Mouse (Mus musculus): ENCODE results near the gene Mlkl. TPM values are rescaled to one million over a fixed set of nuclear protein-coding genes. Genes with fewer than 3 reads are reported as not detected.
"Not testable (repeated sequence)": the region's sequence is repeated elsewhere in the genome, so short reads cannot be mapped to it uniquely, and the experiment has no call there.

Mlkl gene
- polyA plus RNA-seq, 1 experiment from 2014 or later: 1.6 TPM

DNA sequence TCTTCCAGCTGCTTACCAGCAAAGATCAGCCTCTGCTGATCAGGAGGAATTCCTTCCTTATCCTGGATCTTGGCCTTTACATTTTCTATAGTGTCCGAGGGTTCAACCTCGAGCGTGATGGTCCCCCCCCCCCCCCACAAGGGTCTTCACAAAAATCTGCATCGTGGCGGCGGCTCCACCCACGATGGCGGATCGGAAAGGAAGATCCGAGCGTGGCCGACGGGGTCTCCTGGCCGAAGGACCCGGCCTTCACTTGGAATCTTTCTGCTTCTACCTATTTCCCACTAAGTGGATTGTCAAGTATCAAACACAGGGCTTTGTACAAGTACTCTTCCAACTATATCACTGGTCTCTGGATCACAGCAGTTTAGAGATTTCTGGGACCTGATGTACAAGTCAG, 28.0 kb downstream of the Mlkl start:
- WGBS: 91% methylated on average over 15 of the region's 15 CpGs
- H3K9ac ChIP-seq; H3K36me3 ChIP-seq; H3K9me3 ChIP-seq; H3K27me3 ChIP-seq; H3K27ac ChIP-seq; H3K4me1 ChIP-seq; H3K4me2 ChIP-seq; H3K4me3 ChIP-seq; ATAC-seq (ENCODE audit: insufficient number of reproducible peaks, low FRiP score, low TSS enrichment, low read depth): not testable (repeated sequence)

DNA sequence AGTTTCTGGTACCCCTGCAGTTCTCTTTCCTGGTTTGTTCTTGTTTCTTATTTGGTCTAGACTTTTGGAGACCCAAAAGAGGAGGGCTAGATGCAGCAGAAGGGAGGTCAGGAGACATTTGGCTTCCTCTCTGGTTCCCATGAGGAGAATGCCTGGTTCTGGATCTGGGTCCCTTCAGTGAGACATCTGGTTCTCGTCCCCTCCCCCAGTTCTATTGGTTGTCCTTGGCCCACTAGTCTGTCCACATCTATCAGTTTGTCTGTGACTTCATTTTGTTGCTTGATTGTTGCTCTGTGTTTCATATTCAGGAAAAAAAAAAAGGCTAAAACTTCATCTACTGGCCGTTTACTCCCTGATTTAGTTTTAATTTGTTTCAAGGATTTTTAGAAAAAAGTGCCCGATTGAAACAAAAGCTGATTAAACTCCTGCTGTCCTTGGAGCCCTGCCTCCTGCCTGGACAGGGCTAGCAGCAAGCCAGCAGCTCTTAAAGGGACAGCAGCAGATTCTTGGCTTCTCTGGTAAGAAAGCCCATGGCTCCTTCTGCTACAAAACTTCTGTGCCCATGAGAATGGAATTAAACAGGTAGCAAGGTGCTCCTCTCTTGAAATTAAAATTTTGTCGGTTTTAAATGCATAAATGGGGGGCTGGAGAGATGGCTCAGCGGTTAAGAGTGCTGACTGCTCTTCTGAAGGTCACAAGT, 32.8 kb downstream of the Mlkl start:
- 29% methylated on average over 5 of the region's 5 CpGs for WGBS
- H3K4me3 ChIP-seq: no peak overlapping the region
- H3K9me3 ChIP-seq: no peaks in the 10 kb centered on the region
- H3K27me3 ChIP-seq: no peaks in the 10 kb centered on the region
- no peaks in the 10 kb centered on the region for H3K4me1 ChIP-seq
- no peak overlapping the region for H3K4me2 ChIP-seq
- no peak for ATAC-seq (ENCODE audit: insufficient number of reproducible peaks, low FRiP score, low TSS enrichment, low read depth)
- H3K36me3 ChIP-seq: no peaks in the 10 kb centered on the region
- no peak overlapping the region for H3K9ac ChIP-seq
- no peak overlapping the region for H3K27ac ChIP-seq

GRCm38 (mm10) chr8:111304359-111304758, 33.6 kb downstream of the Mlkl start:
- ATAC-seq (ENCODE audit: insufficient number of reproducible peaks, low FRiP score, low TSS enrichment, low read depth): no peak
- Histone ChIP-seq H3K27ac (no peak overlapping the region), H3K9me3 (no peaks in the 10 kb centered on the region), H3K4me3 (no peak overlapping the region), H3K27me3 (no peaks in the 10 kb centered on the region), H3K4me2 (no peak overlapping the region), H3K36me3 (no peaks in the 10 kb centered on the region), H3K9ac (no peak overlapping the region), H3K4me1 (no peaks in the 10 kb centered on the region)
- WGBS: 89% methylated on average over 3 of the region's 3 CpGs

GRCm38 (mm10) chr8:111303076-111303803, 34.7 kb downstream of the Mlkl start:
- not testable (repeated sequence) for H3K36me3 ChIP-seq; H3K27me3 ChIP-seq; H3K9ac ChIP-seq; H3K4me1 ChIP-seq; ATAC-seq (ENCODE audit: insufficient number of reproducible peaks, low FRiP score, low TSS enrichment, low read depth); H3K4me3 ChIP-seq; H3K9me3 ChIP-seq; H3K4me2 ChIP-seq; H3K27ac ChIP-seq
- WGBS: 78% methylated on average over 5 of the region's 5 CpGs

GRCm38 (mm10) chr8:111300597-111301546, 37.1 kb downstream of the Mlkl start:
- H3K27ac ChIP-seq: peak overlapping the region; percentile 67
- H3K27me3 ChIP-seq: no peaks in the 10 kb centered on the region
- WGBS: 65% methylated on average over 11 of the region's 11 CpGs
- no peak for ATAC-seq (ENCODE audit: insufficient number of reproducible peaks, low FRiP score, low TSS enrichment, low read depth)
- H3K4me3 ChIP-seq: peak overlapping the region; percentile 93
- H3K9ac ChIP-seq: no peak overlapping the region
- H3K4me2 ChIP-seq: peak overlapping the region; percentile 63
- no peaks in the 10 kb centered on the region for H3K4me1 ChIP-seq
- H3K36me3 ChIP-seq: peaks cover 10% of the 10 kb centered on the region
- no peaks in the 10 kb centered on the region for H3K9me3 ChIP-seq

- Histone ChIP-seq H3K36me3 (peaks cover 14% of the 10 kb centered on the region), H3K9me3 (no peaks in the 10 kb centered on the region), H3K27me3 (no peaks in the 10 kb centered on the region), H3K9ac (peak within 1 kb of the TSS; percentile 81), H3K27ac (peak within 1 kb of the TSS; percentile 89), H3K4me1 (no peaks in the 10 kb centered on the region), H3K4me2 (peak within 1 kb of the TSS; percentile 63), H3K4me3 (peak within 1 kb of the TSS; percentile 93)
- under 1% methylated on average over 66 of the region's 67 CpGs for WGBS
- ATAC-seq (ENCODE audit: insufficient number of reproducible peaks, low FRiP score, low TSS enrichment, low read depth): peak; percentile 97
Observed at GRCm38 (mm10) chr8:111299821-111300568, 38.0 kb downstream of the Mlkl start, which contains the start of gene Rfwd3. TSS of gene Rfwd3 (minus strand) at chr8:111300222.

DNA sequence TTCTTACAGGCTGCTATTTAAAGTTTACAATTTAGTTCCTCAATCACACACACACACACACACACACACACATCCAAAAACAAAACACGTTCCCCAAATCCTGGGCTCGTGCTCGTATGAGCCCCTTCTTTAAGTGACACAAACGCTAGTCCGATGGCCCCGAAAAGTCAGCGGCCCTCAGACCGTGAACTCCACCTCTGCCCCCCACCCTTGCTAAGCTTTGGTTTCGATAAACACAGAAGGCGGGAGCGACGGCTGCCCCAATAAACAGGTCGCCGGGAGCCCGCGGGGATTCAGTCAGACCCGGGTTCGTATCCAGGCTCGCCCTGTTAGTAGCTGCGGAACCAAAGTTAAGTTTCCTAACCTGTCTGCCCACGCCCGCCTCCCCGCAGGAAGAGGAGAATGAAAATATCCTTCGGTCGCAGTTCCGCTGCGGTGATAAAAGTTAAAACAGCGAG, 38.6 kb downstream of the Mlkl start:
- H3K9me3 ChIP-seq: no peaks in the 10 kb centered on the region
- peak overlapping the region; percentile 89 for H3K27ac ChIP-seq
- no peaks in the 10 kb centered on the region for H3K27me3 ChIP-seq
- no peak for ATAC-seq (ENCODE audit: insufficient number of reproducible peaks, low FRiP score, low TSS enrichment, low read depth)
- H3K4me3 ChIP-seq: peak overlapping the region; percentile 93
- peak overlapping the region; percentile 63 for H3K4me2 ChIP-seq
- peaks cover 18% of the 10 kb centered on the region for H3K36me3 ChIP-seq
- H3K9ac ChIP-seq: peak overlapping the region; percentile 81
- under 1% methylated on average over 28 of the region's 28 CpGs for WGBS
- no peaks in the 10 kb centered on the region for H3K4me1 ChIP-seq

DNA sequence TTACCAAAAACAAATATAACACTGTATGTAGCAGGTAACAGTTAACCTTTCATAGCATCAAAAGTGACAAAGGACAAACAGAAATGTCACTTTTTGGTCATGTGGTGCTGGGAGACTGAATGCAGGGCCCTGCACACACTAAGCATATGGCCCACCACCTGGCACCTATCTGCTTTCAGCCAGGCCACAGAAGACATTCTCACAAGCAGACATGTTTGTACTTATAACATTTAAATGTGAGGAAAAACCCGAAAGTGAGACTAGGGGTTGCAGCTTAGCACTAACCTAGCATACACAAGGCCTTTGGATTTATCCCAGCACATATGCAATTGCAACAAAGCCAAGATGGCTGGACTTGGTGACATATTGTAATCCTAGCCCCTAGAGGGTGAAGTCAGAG, 40.0 kb downstream of the Mlkl start:
- Histone ChIP-seq H3K4me1 (no peaks in the 10 kb centered on the region), H3K27ac (no peak overlapping the region), H3K4me3 (no peak overlapping the region), H3K36me3 (peaks cover 31% of the 10 kb centered on the region), H3K27me3 (no peaks in the 10 kb centered on the region), H3K4me2 (no peak overlapping the region), H3K9ac (no peak overlapping the region), H3K9me3 (no peaks in the 10 kb centered on the region)
- no peak for ATAC-seq (ENCODE audit: insufficient number of reproducible peaks, low FRiP score, low TSS enrichment, low read depth)
- 72% methylated on average over 1 of the region's 1 CpGs for WGBS

DNA sequence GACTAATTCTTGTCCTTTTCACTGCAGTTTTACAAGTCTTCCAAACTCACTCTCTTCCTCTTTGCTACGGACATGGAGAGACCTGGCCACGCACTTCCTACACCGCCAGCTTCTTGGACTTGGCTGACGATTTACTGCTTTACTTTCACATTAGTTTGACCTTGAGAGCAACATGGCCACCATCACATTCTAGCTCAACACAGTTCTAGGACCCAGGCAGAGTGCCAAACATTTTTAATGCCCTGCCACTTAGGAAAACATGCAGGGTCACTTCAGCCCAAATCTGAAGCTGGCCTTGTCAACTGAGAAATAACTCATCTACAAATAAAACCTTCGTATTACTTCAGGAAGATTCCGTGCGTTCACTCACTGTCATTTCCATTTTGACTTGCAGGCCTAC, 46.2 kb downstream of the Mlkl start:
- ATAC-seq (ENCODE audit: insufficient number of reproducible peaks, low FRiP score, low TSS enrichment, low read depth): no peak
- H3K36me3 ChIP-seq: peaks cover 75% of the 10 kb centered on the region
- H3K27me3 ChIP-seq: no peaks in the 10 kb centered on the region
- no peak overlapping the region for H3K4me2 ChIP-seq
- H3K27ac ChIP-seq: no peak overlapping the region
- no peak overlapping the region for H3K9ac ChIP-seq
- H3K4me1 ChIP-seq: no peaks in the 10 kb centered on the region
- H3K9me3 ChIP-seq: no peaks in the 10 kb centered on the region
- whole genome bisulfite sequencing: 90% methylated on average over 7 of the region's 7 CpGs
- H3K4me3 ChIP-seq: no peak overlapping the region

- Histone ChIP-seq H3K27ac (no peak overlapping the region), H3K9ac (no peak overlapping the region), H3K36me3 (peaks cover 80% of the 10 kb centered on the region), H3K9me3 (no peaks in the 10 kb centered on the region), H3K4me1 (no peaks in the 10 kb centered on the region), H3K4me2 (no peak overlapping the region), H3K4me3 (no peak overlapping the region), H3K27me3 (no peaks in the 10 kb centered on the region)
- no peak for ATAC-seq (ENCODE audit: insufficient number of reproducible peaks, low FRiP score, low TSS enrichment, low read depth)
- 96% methylated on average over 7 of the region's 7 CpGs for WGBS
Observed at GRCm38 (mm10) chr8:111290586-111290985, 47.4 kb downstream of the Mlkl start.

- no peak overlapping the region for H3K9ac ChIP-seq
- no peaks in the 10 kb centered on the region for H3K27me3 ChIP-seq
- H3K4me3 ChIP-seq: no peak overlapping the region
- no peak overlapping the region for H3K27ac ChIP-seq
- H3K4me2 ChIP-seq: no peak overlapping the region
- WGBS: 92% methylated on average over 4 of the region's 4 CpGs
- H3K9me3 ChIP-seq: no peaks in the 10 kb centered on the region
- ATAC-seq (ENCODE audit: insufficient number of reproducible peaks, low FRiP score, low TSS enrichment, low read depth): no peak
- H3K4me1 ChIP-seq: no peaks in the 10 kb centered on the region
- peaks cover 82% of the 10 kb centered on the region for H3K36me3 ChIP-seq
Observed at GRCm38 (mm10) chr8:111285603-111286002, 52.4 kb downstream of the Mlkl start.

All from limb, embryonic 15.5 days (tissue).